Mouse (Mus musculus) kidney, adult 18-20 months (tissue): ENCODE measurements at regions not wholly inside any gene's neighbourhood (a gene's known extent, or its start where the extent isn't known, plus 50 kb on each side); places are given as distances from the start of the nearest gene placed in this dataset.
A peak's percentile ranks its signal among the peaks of the same experiment; 100 is the strongest.
"Not testable (repeated sequence)": the region's sequence is repeated elsewhere in the genome, so short reads cannot be mapped to it uniquely, and the experiment has no call there.

Experiments used
- DNase-seq: peaks from one replicate; pipeline ENCODE4 v3.0.0; 2021

GRCm38 (mm10) chr8:5523281-5523680 is 418.1 kb upstream of the Slc10a2 start:
- DNase-seq: no peak

DNA sequence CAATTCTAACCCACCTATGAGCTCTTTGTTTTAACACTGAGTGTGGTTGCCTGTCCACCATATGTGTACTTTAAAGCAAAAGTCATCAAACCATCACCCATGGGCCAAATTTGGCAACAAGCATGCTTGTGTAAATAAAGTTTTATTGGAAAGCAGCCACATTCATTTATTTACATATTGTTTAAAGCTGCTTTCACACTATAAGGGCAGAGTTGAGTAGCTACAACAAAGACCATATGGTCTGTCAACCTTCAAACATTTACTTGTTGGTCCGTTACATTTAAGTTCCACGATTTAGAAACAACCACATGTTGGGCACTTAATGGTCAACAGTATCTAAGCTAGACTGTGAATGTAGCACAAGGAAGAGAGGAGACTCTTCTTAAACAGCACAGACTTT is 390.7 kb upstream of the Slc10a2 start:
- no peak for DNase-seq

DNA sequence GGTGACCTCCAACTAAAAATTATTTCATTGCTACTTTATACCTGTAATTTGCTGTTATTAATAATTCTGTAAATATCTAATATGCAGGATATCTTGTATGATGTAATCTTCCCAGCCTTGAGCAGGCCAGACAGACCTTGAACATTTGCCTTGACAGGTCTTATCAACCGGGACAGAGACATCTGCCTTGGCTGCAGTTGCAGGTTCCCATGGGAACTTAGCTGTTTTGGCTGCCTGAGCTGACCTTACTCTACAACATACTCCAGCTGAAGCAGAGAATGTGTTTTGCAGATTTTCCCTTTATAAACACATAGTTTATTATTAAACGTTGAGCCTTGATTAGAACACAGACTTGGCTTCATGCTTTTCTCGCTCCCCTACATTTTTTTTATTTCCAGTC is 385.3 kb upstream of the Slc10a2 start:
- DNase-seq: no peak

- DNase-seq: no peak
Observed at GRCm38 (mm10) chr8:5482938-5483337, 377.8 kb upstream of the Slc10a2 start.

- DNase-seq: no peak
Observed at GRCm38 (mm10) chr8:5472999-5473398, 367.8 kb upstream of the Slc10a2 start.

- no peak for DNase-seq
Observed at GRCm38 (mm10) chr8:5472582-5472981, 367.4 kb upstream of the Slc10a2 start.

- DNase-seq: no peak
Observed at GRCm38 (mm10) chr8:5457619-5458018, 352.5 kb upstream of the Slc10a2 start.

DNA sequence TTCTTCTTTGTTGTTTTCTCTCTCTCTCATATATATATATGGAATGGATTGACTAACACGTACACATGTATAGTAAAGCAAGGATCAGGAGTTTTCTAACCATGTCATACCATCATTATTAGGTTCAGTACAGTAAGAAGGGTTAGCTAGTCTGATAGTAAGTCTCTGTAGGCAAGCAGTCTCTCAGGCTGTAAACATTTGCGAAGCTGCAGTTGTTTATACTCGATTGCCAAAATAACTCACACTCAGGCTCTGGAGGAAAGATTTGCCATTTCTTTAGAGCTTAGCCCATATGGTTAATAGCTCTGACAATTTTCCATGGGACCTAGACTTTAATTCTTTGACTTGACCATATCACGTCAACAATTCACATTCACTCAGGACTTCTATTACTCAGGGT is 348.3 kb upstream of the Slc10a2 start:
- DNase-seq: no peak

- DNase-seq: not testable (repeated sequence)
Observed at GRCm38 (mm10) chr8:5442243-5442642, 337.1 kb upstream of the Slc10a2 start.

DNA sequence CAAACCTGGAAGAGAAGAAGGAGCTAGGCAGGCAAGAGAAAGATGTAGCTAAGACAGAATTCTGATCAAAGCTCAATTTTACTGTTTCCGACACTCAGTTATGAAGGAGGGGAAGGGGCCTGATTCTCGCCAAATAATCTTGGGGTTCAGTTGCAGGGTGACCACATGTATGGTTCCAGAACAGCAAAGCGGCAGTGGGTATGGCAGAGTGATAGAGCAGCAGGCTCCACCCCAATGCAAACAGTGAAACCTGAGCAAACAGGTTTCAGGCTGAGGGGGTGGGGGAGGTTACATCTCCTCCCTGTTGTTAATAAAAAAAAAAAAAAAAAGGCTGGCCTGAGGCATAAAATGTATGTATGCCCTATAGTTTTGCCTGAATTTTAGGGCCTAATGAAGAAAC is 335.3 kb upstream of the Slc10a2 start:
- DNase-seq: not testable (repeated sequence)

GRCm38 (mm10) chr8:5439054-5439453 is 333.9 kb upstream of the Slc10a2 start:
- no peak for DNase-seq

DNA sequence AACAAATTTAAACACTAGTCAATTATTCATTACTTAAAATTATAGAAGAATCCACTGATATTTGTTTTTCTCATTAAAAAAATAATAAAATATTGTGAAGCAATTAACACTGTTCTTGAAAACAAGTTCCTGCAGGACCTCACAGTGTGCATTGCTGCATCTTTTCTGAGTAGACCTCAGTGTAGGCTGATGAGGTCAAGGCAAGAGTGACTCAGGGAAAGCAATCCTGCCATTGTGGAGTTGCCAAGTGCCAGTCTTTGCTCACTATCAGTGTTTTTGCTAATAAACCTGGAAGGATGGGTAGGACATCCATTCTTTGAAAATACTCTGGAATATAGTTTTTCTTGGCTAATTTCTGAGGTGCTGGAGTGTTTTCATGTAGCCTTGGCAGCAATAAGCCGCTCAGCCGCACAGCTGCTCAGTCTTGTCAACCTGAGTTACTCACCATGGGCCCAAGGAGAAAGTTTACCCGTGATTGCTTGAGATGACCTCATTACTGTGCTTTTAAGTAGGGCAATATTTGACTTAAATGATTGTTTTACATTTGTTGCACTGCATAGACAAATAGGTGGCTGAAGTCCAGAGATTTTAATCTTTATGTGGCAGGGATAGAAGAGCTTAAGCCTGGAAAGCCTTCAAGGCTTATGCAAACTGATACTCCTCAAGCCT is 323.3 kb upstream of the Slc10a2 start:
- no peak for DNase-seq

- not testable (repeated sequence) for DNase-seq
Observed at GRCm38 (mm10) chr8:5416841-5417240, 311.7 kb upstream of the Slc10a2 start.

- DNase-seq: no peak
Observed at GRCm38 (mm10) chr8:5384851-5385250, 279.7 kb upstream of the Slc10a2 start.

- DNase-seq: no peak
Observed at GRCm38 (mm10) chr8:5378001-5378400, 272.9 kb upstream of the Slc10a2 start.

- no peak for DNase-seq
Observed at GRCm38 (mm10) chr8:5339953-5340352, 234.8 kb upstream of the Slc10a2 start.

GRCm38 (mm10) chr8:5314594-5314993 is 209.4 kb upstream of the Slc10a2 start:
- no peak for DNase-seq

GRCm38 (mm10) chr8:5299982-5300381 is 194.8 kb upstream of the Slc10a2 start:
- DNase-seq: no peak

DNA sequence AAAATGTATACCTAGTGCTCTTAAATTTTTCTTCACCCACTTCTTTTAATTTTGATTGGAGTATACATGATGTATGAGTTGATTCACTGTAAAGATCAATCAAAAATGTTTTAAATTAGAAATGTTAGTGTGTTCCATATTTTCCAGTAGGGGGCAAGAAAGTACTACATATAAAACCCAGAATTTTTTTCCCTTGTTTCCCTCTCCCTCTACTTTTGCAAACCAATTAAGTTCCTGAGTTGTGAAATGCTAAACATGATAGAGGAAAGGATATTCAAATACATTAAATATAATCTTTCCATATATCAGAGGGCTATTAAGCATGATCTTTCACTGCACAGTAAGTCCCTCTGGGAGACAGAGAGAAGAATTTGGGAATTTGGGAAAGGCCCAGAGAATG is 192.0 kb upstream of the Slc10a2 start:
- no peak for DNase-seq

DNA sequence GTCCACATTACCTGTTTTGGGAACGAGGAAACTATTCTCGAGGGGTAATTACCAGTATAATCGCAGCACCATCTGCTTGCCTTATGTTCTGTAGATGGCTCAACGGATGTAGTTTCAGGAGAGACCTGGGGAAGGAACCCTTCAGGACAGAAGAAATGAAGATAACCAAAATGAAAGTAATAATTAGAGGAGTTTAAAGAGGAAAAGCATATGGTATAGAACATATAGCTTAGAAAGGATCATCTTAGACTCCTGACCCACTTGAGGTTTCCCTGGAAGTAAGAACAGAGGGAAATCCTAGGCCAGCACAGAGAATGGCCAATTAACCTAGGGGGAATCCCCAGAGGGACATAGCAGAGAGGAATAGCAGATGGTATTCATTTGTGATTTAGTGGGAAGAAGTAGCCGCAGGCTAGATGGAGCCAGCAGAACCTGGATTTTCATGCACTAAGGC is 180.6 kb upstream of the Slc10a2 start:
- no peak for DNase-seq

GRCm38 (mm10) chr8:5283799-5284198 is 178.6 kb upstream of the Slc10a2 start:
- DNase-seq: no peak

- no peak for DNase-seq
Observed at GRCm38 (mm10) chr8:5262316-5262715, 157.2 kb upstream of the Slc10a2 start.

DNA sequence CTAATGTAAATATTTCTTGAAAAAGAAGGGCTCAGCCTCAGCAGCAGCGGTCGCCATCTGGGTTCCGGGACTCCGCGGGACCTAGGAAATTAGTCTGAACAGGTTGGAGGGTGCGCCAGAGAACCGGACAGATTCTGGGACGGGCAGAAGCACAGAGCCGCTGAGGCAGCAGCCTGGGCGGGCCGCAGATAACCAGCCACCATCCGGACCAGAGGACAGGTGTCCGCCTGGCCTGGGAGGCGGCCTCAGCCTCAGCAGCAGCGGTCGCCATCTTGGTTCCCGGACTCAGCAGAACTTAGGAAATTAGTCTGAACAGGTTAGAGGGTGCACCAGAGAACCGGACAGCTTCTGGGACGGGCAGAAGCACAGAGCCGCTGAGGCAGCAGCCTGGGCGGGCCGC is 136.7 kb upstream of the Slc10a2 start:
- peak; percentile 3 for DNase-seq
